Mouse (Mus musculus) embryonic stem cell, embryonic (primary cell): ENCODE measurements around the gene Frs2.

Source experiments
- CTCF ChIA-PET, 4 experiments: fragments of 300-600 bp in 2 of 4; fragments of 350-600 bp in 2 of 4; sonication (Branson Sonifier 250); formaldehyde crosslinking; loops; one replicate each; lab custom pipeline; 2022; ENCODE audit warnings: inconsistent platforms in 2 of 4; lab: Charles Lee
- POLR2A ChIA-PET, 4 experiments: fragments of 300-600 bp in 2 of 4; fragments of 350-600 bp in 2 of 4; sonication (Branson Sonifier 250); formaldehyde crosslinking; loops; one replicate each; lab custom pipeline; 2022; ENCODE audit warnings: antibody characterized with exemption in 4 of 4, inconsistent platforms in 1 of 4; lab: Charles Lee

Gene Frs2

GRCm38 (mm10) chr10:117045175-117046056, 102.9 kb downstream of the Frs2 start, which contains the start of gene Lrrc10:
Gene Lrrc10, plus strand, starts transcription at chr10:117045341.
- ChIA-PET CTCF (interaction anchor here in 3 of 4 experiments (0.6 to 1.7 kb wide), 9 partner anchors 11 to 594 kb away, joined by 3 to 12 read pairs (median 3); no protein-coding TSS in a partner anchor), POLR2A (interaction anchor here in 3 of 4 experiments (0.5 to 14.1 kb wide), 22 partner anchors 10 to 788 kb away, joined by 3 to 312 read pairs (median 3); partner anchors contain the start of genes Cct2 (in 3 of the 3), Frs2 (in 1 of the 3) and Yeats4 (in 1 of the 3))

DNA sequence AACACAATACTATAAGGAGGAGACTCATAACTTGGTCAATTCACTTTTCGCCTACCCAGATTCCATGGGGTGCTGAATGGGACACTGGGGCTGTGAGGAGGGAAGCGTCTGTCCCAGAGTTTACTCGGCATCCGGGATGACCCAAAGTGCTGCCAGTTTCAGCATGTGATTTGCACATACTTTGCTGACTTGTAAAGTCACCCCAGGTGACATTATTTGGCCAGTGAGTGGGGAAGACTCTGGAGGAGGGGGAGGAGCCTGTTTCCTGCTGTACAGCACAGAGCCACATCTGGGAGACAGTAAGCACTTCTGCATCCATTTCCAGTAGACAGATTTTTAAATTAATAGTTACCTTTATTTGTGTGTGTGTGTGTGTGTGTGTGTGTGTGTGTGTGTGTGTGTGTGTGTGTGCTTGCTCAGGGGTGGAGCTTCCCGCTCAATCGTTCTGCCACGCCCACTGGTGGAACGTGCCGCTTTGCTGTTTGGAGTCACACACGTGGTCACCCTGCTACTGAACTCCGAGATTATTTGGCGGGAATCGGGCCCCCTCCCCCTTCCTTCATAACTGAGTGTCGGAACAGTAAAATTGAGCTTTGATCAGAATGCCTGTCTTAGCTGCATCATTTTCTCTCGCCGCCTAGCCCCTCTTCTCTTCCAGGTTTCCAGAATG, 104.7 kb downstream of the Frs2 start:
- CTCF ChIA-PET = interaction anchor here (0.6 to 1.0 kb wide), 8 partner anchors 9 to 822 kb away, joined by 3 to 4 read pairs (median 4); no protein-coding TSS in a partner anchor

DNA sequence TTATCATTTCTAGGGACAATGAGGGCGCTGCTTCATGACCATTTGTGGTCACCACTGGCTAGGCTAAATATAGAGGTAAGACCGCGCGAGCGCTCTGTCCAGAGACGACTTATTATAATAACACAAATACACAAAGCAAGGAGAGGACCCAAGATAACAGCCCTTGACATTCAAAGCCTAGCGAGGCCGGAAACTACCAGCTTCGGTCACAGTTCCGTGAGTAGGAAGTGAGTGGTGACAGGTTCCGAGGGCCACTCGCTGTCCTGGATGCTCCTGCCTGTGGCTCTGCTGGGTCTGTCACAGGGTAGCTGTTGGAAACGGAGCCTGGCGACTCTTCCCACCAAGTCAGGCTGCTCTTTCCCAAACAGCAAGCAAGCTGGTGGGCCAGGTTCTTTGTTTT, 106.0 kb downstream of the Frs2 start:
- ChIA-PET CTCF (interaction anchor here in 1 of 4 experiments (0.6 kb wide), 1 partner anchor 1453 kb away, joined by 3 read pairs; no protein-coding TSS in a partner anchor), POLR2A (interaction anchor here in 2 of 4 experiments (1.2 to 14.1 kb wide), 4 partner anchors 8 to 22 kb away, joined by 3 to 312 read pairs (median 8); partner anchors contain the start of gene Cct2 (in 2 of the 2))

More for the DNA sequence above, 104.7 kb downstream of the Frs2 start:
- POLR2A ChIA-PET = interaction anchor here (0.7 to 14.1 kb wide), 9 partner anchors 9 to 1766 kb away, joined by 3 to 312 read pairs (median 6); partner anchors contain the start of genes Cct2 (in 3 of the 4) and Yeats4 (in 1 of the 4)

GRCm38 (mm10) chr10:117040355-117040754, 108.0 kb downstream of the Frs2 start:
- CTCF ChIA-PET = interaction anchor here in 3 of 4 experiments (0.5 to 0.7 kb wide), 5 partner anchors 14 to 166 kb away, joined by 3 to 12 read pairs (median 6); no protein-coding TSS in a partner anchor
- POLR2A ChIA-PET = interaction anchor here in 2 of 4 experiments (0.6 to 2.1 kb wide), 3 partner anchors 10 to 54 kb away, joined by 3 to 8 read pairs (median 4); no protein-coding TSS in a partner anchor

DNA sequence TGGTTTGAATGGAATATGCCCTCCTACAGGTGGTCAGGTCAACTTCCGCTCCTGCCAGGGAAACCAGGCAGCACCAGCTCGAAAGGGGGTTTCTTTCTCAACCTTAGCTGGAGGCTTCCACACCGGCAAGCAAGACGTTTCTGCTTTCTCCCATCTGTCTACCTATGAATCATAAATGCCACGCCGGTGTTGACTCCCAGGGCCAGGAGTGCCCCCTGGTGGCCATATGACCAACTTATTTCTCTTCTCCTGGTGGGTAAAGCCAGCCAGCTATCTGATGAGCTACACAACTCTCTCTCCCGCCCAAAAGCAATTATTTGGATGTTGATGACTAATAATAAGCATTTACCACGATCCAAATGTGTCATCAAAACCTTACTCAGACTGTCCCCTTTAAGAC, 114.5 kb downstream of the Frs2 start:
- ChIA-PET POLR2A (interaction anchor here in 3 of 4 experiments (0.8 to 1.8 kb wide), 9 partner anchors 10 to 76 kb away, joined by 3 to 6 read pairs (median 3); partner anchors contain the start of genes Cct2 (in 1 of the 3) and Lrrc10 (in 1 of the 3)), CTCF (interaction anchor here (0.6 to 2.0 kb wide), 20 partner anchors 10 to 182 kb away, joined by 3 to 12 read pairs (median 4); partner anchors contain the start of genes Lrrc10 (in 2 of the 4), Best3 (in 1 of the 4) and Rab3ip (in 1 of the 4))

GRCm38 (mm10) chr10:117031160-117031559, 117.2 kb downstream of the Frs2 start:
- ChIA-PET CTCF (no interaction called here), POLR2A (no interaction called here)

DNA sequence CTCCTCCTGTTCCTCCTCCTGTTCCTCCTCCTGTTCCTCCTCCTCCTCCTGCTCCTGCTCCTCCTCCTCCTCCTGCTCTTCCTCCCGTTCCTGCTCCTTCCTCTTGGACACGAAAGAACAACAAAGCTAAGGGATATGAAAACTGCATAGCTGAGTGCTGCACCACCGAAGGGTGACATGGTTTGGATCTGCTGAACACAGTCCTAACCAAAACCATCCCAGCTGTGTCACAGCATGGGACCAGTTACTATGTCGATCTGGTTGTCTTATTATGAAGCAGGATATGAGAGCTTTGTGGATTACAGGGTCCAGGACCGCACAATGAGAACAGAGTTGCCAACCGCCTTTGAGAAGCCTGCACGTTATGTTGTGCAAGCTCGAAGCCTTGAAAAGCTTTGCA, 122.2 kb downstream of the Frs2 start:
- ChIA-PET CTCF (interaction anchor here in 2 of 4 experiments (0.7 to 1.7 kb wide), 2 partner anchors 14 to 25 kb away, joined by 3 to 6 read pairs; no protein-coding TSS in a partner anchor), POLR2A (interaction anchor here in 3 of 4 experiments (0.6 to 1.5 kb wide), 9 partner anchors 14 to 262 kb away, joined by 3 to 11 read pairs (median 4); partner anchors contain the start of gene Cct2 (in 1 of the 3))

- CTCF ChIA-PET = interaction anchor here in 1 of 4 experiments (0.7 kb wide), 1 partner anchor 14 kb away, joined by 6 read pairs; no protein-coding TSS in a partner anchor
- POLR2A ChIA-PET = interaction anchor here in 3 of 4 experiments (0.6 to 1.5 kb wide), 8 partner anchors 15 to 393 kb away, joined by 3 to 11 read pairs (median 4); no protein-coding TSS in a partner anchor
Observed at GRCm38 (mm10) chr10:117025776-117026175, 122.6 kb downstream of the Frs2 start.

- ChIA-PET CTCF (interaction anchor here in 2 of 4 experiments (0.7 to 2.6 kb wide), 2 partner anchors 11 to 254 kb away, joined by 3 to 9 read pairs; no protein-coding TSS in a partner anchor), POLR2A (interaction anchor here in 2 of 4 experiments (0.5 to 0.7 kb wide), 2 partner anchors 10 to 533 kb away, joined by 3 to 4 read pairs; no protein-coding TSS in a partner anchor)
Observed at GRCm38 (mm10) chr10:117023693-117024092, 124.6 kb downstream of the Frs2 start.

DNA sequence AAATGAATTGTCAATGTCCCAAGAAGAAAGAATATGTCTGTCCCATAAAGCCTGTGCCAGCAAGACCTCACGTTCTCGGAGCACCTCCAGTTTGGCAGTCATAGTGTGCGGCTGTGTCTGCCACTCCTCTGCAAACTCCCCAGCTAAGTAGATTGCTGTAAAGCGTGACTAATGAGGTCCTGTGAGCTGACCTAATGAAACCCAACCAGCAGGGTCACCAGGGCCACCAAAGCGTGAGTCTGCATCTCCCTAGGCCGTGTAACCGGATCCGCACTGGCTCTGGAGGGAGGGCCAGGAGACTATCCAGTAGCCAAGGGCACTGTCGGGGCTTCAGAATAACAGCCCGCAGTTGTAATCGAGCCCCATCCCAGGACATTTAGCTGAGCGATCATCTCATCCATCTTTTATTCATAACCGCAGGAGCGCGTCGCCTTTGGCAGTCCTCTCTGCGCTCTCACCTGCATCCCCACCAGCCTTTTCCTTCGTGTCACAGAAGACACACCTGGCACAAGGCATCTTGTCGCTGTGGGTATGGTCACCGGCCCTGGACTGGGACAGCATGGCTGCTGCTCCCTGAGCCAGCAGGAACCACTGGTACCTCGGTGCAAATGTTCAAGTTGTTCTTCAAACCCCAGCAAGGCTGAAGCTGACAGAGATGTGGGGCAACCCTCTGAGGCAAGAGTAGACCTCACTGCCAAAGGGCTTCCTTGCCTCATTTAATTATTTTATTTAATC, 127.1 kb downstream of the Frs2 start:
- ChIA-PET CTCF (interaction anchor here in 1 of 4 experiments (0.6 kb wide), 1 partner anchor 1518 kb away, joined by 3 read pairs; no protein-coding TSS in a partner anchor), POLR2A (interaction anchor here in 1 of 4 experiments (0.7 to 1.4 kb wide), 2 partner anchors 42 to 91 kb away, joined by 3 read pairs; no protein-coding TSS in a partner anchor)
